Mouse (Mus musculus) G1E (cell line): ENCODE data around the gene Eif2b5. TPM values are rescaled to one million over a fixed set of nuclear protein-coding genes. Genes with fewer than 3 reads are reported as not detected.
"Not testable (repeated sequence)": the region's sequence is repeated elsewhere in the genome, so short reads cannot be mapped to it uniquely, and the experiment has no call there.

Source experiments
- ATAC-seq: 2 replicates; pipeline ENCODE4 v1.8.0; 2016; ENCODE audit warnings: mild to moderate bottlenecking; ENCODE audit not compliant: insufficient number of reproducible peaks, poor library complexity, low FRiP score, severe bottlenecking; ENCODE audit errors: extremely low read depth
- DNase-seq: peaks from one replicate; pipeline ENCODE4 v3.0.0; 2012; ENCODE audit warnings: low spot score
- H3K27me3 ChIP-seq: 2 replicates; pipeline ENCODE4 v1.6.1; 2012; ENCODE audit warnings: mild to moderate bottlenecking, low read length, inconsistent platforms; ENCODE audit not compliant: insufficient read depth
- H3K36me3 ChIP-seq: replicated peaks from 2 replicates; pipeline ENCODE3; 2012; ENCODE audit warnings: mild to moderate bottlenecking, inconsistent platforms
- H3K4me1 ChIP-seq: 2 replicates; pipeline ENCODE4 v1.6.1; 2012; ENCODE audit warnings: low read depth, low read length, inconsistent platforms, mixed read lengths; ENCODE audit not compliant: insufficient read depth
- H3K4me3 ChIP-seq: 2 replicates; pipeline ENCODE4 v1.5.1; 2012; ENCODE audit warnings: low read depth, mild to moderate bottlenecking, inconsistent platforms, low read length, moderate library complexity, mixed read lengths
- H3K9me3 ChIP-seq: replicated peaks from 2 replicates; pipeline ENCODE4 v1.6.1; 2012; ENCODE audit warnings: inconsistent platforms
- CTCF ChIP-seq: IDR thresholded peaks from 2 replicates; pipeline ENCODE4 v1.5.1; 2012; ENCODE audit warnings: low read depth, low read length, inconsistent platforms, mixed read lengths
- GATA1 ChIP-seq: IDR thresholded peaks from 2 replicates; pipeline ENCODE4 v1.6.1; 2012; ENCODE audit warnings: borderline replicate concordance, low read length, inconsistent platforms, mixed read lengths
- GATA2 ChIP-seq: IDR thresholded peaks from 2 replicates; pipeline ENCODE4 v1.6.1; 2012; ENCODE audit warnings: low read depth, low read length, inconsistent platforms, borderline replicate concordance
- POLR2AphosphoS5 ChIP-seq: IDR thresholded peaks from 2 replicates; pipeline ENCODE4 v1.6.1; 2012; ENCODE audit warnings: low read depth, low read length, inconsistent platforms; ENCODE audit not compliant: insufficient replicate concordance
- TAL1 ChIP-seq: conservative IDR thresholded peaks from 2 replicates; pipeline ENCODE4 v1.6.1; 2012; ENCODE audit warnings: low read depth, low read length, inconsistent platforms, mixed read lengths
- polyA plus RNA-seq: library from polyadenylated mRNA; stranded (reverse); fragments of >175 nt; gene quantifications from 2 replicates; pipeline ENCODE4 v1.2.3, GENCODE M21; 2012
- total RNA-seq, 2 experiments: library from RNA; stranded (forward) in 1 of 2; stranded (reverse) in 1 of 2; fragments of 200-1000 nt in 1 of 2; fragments of >200 nt in 1 of 2; fragmentation: Nextera tagmentation in 1 of 2; gene quantifications; 2 replicates each; pipeline ENCODE4 v1.2.3; 2014 to 2017

The Eif2b5 gene
- total and polyA plus RNA-seq, 3 experiments = 25.5 to 105 (median 40.5) TPM

GRCm38 (mm10) chr16:20478504-20478903 is 20.1 kb upstream of the Eif2b5 start:
- DNase-seq (no peak), ATAC-seq (no peak)
- no peak overlapping the region for H3K4me3 ChIP-seq
- no peaks in the 10 kb centered on the region for H3K4me1 ChIP-seq
- no peaks in the 10 kb centered on the region for H3K9me3 ChIP-seq
- H3K36me3 ChIP-seq = no peaks in the 10 kb centered on the region
- no peak for TF ChIP-seq GATA2
- TF ChIP-seq CTCF = no peak
- no peak for TF ChIP-seq GATA1
- no peak for TF ChIP-seq TAL1
- no peak for TF ChIP-seq POLR2AphosphoS5
- H3K27me3 ChIP-seq = peaks cover 3% of the 10 kb centered on the region; the same call in 1 of the 2 replicates

GRCm38 (mm10) chr16:20479026-20479760 is 19.4 kb upstream of the Eif2b5 start:
- H3K4me1 ChIP-seq, ATAC-seq, H3K27me3 ChIP-seq, H3K36me3 ChIP-seq, DNase-seq, H3K9me3 ChIP-seq, H3K4me3 ChIP-seq: not testable (repeated sequence)

GRCm38 (mm10) chr16:20480115-20480514 is 18.5 kb upstream of the Eif2b5 start:
- H3K9me3 ChIP-seq = no peaks in the 10 kb centered on the region
- no peaks in the 10 kb centered on the region; the same call in 1 of the 2 replicates for H3K4me1 ChIP-seq
- peaks cover 3% of the 10 kb centered on the region; the same call in 1 of the 2 replicates for H3K27me3 ChIP-seq
- no peak for ATAC-seq
- no peak for DNase-seq
- no peaks in the 10 kb centered on the region for H3K36me3 ChIP-seq
- TF ChIP-seq TAL1 (no peak), CTCF (no peak), GATA1 (no peak), GATA2 (no peak), POLR2AphosphoS5 (no peak)
- H3K4me3 ChIP-seq = no peak overlapping the region

- no peaks in the 10 kb centered on the region; the same call in 1 of the 2 replicates for H3K4me1 ChIP-seq
- no peak for TF ChIP-seq CTCF
- no peak for TF ChIP-seq TAL1
- TF ChIP-seq GATA1 = no peak
- no peak for TF ChIP-seq GATA2
- no peak for TF ChIP-seq POLR2AphosphoS5
- DNase-seq (no peak), ATAC-seq (no peak)
- H3K9me3 ChIP-seq = no peaks in the 10 kb centered on the region
- H3K36me3 ChIP-seq = no peaks in the 10 kb centered on the region
- peaks cover 11% of the 10 kb centered on the region; the same call in 1 of the 2 replicates for H3K27me3 ChIP-seq
- H3K4me3 ChIP-seq = no peak overlapping the region
These were observed 16.9 kb upstream of the Eif2b5 start for GRCm38 (mm10) chr16:20481746-20482145.

GRCm38 (mm10) chr16:20483716-20484115 is 14.9 kb upstream of the Eif2b5 start:
- H3K9me3 ChIP-seq, H3K4me3 ChIP-seq, ATAC-seq, DNase-seq, H3K36me3 ChIP-seq, H3K4me1 ChIP-seq: not testable (repeated sequence)
- peaks cover 11% of the 10 kb centered on the region; the same call in 1 of the 2 replicates for H3K27me3 ChIP-seq

GRCm38 (mm10) chr16:20485061-20485460 is 13.6 kb upstream of the Eif2b5 start:
- TF ChIP-seq GATA2 (no peak), CTCF (no peak), POLR2AphosphoS5 (no peak), TAL1 (no peak), GATA1 (no peak)
- ATAC-seq = no peak

GRCm38 (mm10) chr16:20486048-20486447 is 12.6 kb upstream of the Eif2b5 start:
- Histone ChIP-seq H3K36me3 (no peaks in the 10 kb centered on the region), H3K9me3 (no peaks in the 10 kb centered on the region), H3K27me3 (peaks cover 17% of the 10 kb centered on the region), H3K4me3 (no peak overlapping the region), H3K4me1 (peaks cover 7% of the 10 kb centered on the region; the same call in 1 of the 2 replicates)
- TF ChIP-seq GATA2 (no peak), GATA1 (no peak), CTCF (no peak), TAL1 (no peak), POLR2AphosphoS5 (no peak)
- DNase-seq = no peak
- ATAC-seq = no peak

More at GRCm38 (mm10) chr16:20485061-20485460, 13.6 kb upstream of the Eif2b5 start:
- Histone ChIP-seq H3K4me3 (no peak overlapping the region), H3K36me3 (no peaks in the 10 kb centered on the region), H3K9me3 (no peaks in the 10 kb centered on the region), H3K4me1 (no peaks in the 10 kb centered on the region; the same call in 1 of the 2 replicates), H3K27me3 (peaks cover 11% of the 10 kb centered on the region; the same call in 1 of the 2 replicates)
- DNase-seq = no peak
